15 mouse cellular contexts compared by ENCODE assay signal in the genomic region with DNA sequence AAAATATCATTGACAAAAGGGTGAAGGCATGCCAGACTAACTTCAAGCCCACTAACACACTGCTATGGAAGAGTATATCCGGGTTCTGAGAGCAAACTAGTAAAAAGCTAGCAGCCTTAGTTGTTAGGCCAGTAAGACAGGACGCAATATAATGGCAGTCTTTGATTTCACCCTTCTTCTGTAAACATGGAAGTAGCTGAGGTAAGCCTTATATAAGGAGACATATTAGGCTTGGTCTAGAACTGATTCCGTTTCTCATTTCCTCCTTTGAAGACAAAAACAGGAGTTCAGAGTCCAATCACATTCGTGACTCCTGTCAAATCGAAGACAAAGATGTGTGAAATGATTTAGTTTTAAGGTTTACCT. TPM values are rescaled to one million over a fixed set of nuclear protein-coding genes. Genes with fewer than 3 reads are reported as not detected.
DNase-seq lines count a peak whose midpoint lies in the region; ATAC-seq and TF ChIP-seq lines count a peak whose summit lies in the region.
"Had no signal": no experiment of that assay in that cellular context is flagged by ENCODE, and none has a peak within 500 bp of the region (broad histone marks: within the 10 kb centered on the region; RNA-seq: fewer than 3 reads in every experiment).

No protein-coding gene starts in this region.

- H3K27ac ChIP-seq in heart, embryonic 12.5 days (ENCODE audit: poor library complexity, severe bottlenecking), result peak overlapping the region; percentile 47; the same call in 1 of the 2 replicates
- no peak overlapping the region for H3K27ac ChIP-seq in limb, embryonic 12.5 days
- no peak overlapping the region for H3K27ac ChIP-seq in limb, embryonic 10.5 days
- peak overlapping the region; percentile 51 for H3K27ac ChIP-seq in heart, postnatal 0 days (ENCODE audit: low read depth)
- H3K27ac ChIP-seq: limb, embryonic 13.5 days had no signal

- H3K9ac ChIP-seq in heart, embryonic 12.5 days, result no peak overlapping the region
- H3K9ac ChIP-seq in limb, embryonic 12.5 days (replicated peaks), result no peak overlapping the region
- no peak overlapping the region for H3K9ac ChIP-seq in heart, postnatal 0 days (replicated peaks; ENCODE audit: low read depth, low read length)

- no peak for TF ChIP-seq EP300 in heart, postnatal 0 days (IDR thresholded peaks at IDR 0.05; ENCODE audit: low read depth)

- no peak for DNase-seq in heart, adult 11 months
- no peak for DNase-seq in limb, embryonic 10.5 days (ENCODE audit: low spot score)
- no peak for DNase-seq in heart, postnatal 0 days (ENCODE audit: low spot score)
- no peak for DNase-seq in ovary, postnatal 14 days (ENCODE audit: low spot score)
- DNase-seq in left cerebral cortex, adult 8-10 months (ENCODE audit: low spot score in 2 of 2), result no peak
- DNase-seq: cerebellum, adult 8-10 months; kidney, adult 2 months had no signal

- peaks cover 7% of the 10 kb centered on the region for H3K4me1 ChIP-seq in heart, embryonic 12.5 days (replicated peaks)
- H3K4me1 ChIP-seq in limb, embryonic 12.5 days (replicated peaks), result peaks cover 7% of the 10 kb centered on the region
- 0 out of 2 replicates have a peak, but pooled peaks cover 3% of the 10 kb centered on the region for H3K4me1 ChIP-seq in limb, embryonic 10.5 days
- 0 out of 2 replicates have a peak, but pooled peaks cover 16% of the 10 kb centered on the region for H3K4me1 ChIP-seq in heart, postnatal 0 days (ENCODE audit: control insufficient read depth, insufficient read depth)

- H3K27me3 ChIP-seq in heart, embryonic 12.5 days (replicated peaks), result no peaks in the 10 kb centered on the region
- no peaks in the 10 kb centered on the region for H3K27me3 ChIP-seq in limb, embryonic 12.5 days
- H3K27me3 ChIP-seq in limb, embryonic 10.5 days (ENCODE audit: low read depth, poor library complexity, severe bottlenecking), result no peaks in the 10 kb centered on the region
- no peaks in the 10 kb centered on the region for H3K27me3 ChIP-seq in heart, postnatal 0 days (ENCODE audit: control insufficient read depth, insufficient read depth, low read length)
- H3K27me3 ChIP-seq: limb, embryonic 13.5 days; megakaryocyte, embryonic 14.5 days had no signal

- 67% methylated on average over 5 of the region's 5 CpGs for WGBS in heart, embryonic 12.5 days
- 68% methylated on average over 5 of the region's 5 CpGs for WGBS in limb, embryonic 12.5 days
- 82% methylated on average over 5 of the region's 5 CpGs for WGBS in limb, embryonic 10.5 days
- 63% methylated on average over 5 of the region's 5 CpGs for WGBS in heart, postnatal 0 days

- H3K9me3 ChIP-seq in heart, embryonic 12.5 days (replicated peaks), result no peaks in the 10 kb centered on the region
- no peaks in the 10 kb centered on the region for H3K9me3 ChIP-seq in limb, embryonic 12.5 days
- H3K9me3 ChIP-seq in limb, embryonic 10.5 days (replicated peaks), result no peaks in the 10 kb centered on the region
- no peaks in the 10 kb centered on the region for H3K9me3 ChIP-seq in heart, postnatal 0 days (replicated peaks; ENCODE audit: control insufficient read depth, low read length)
- H3K9me3 ChIP-seq: limb, embryonic 13.5 days; megakaryocyte, embryonic 14.5 days had no signal

- ATAC-seq in heart, embryonic 12.5 days (ENCODE audit: insufficient number of reproducible peaks, low FRiP score), result no peak
- no peak for ATAC-seq in limb, embryonic 12.5 days (ENCODE audit: insufficient number of reproducible peaks, insufficient read depth, low FRiP score, low TSS enrichment, low read depth)
- no peak for ATAC-seq in heart, postnatal 0 days (ENCODE audit: insufficient read depth, low read depth)
- peak; percentile 21; the same call in 1 of the 2 replicates for ATAC-seq in megakaryocyte, adult 5-6 weeks (ENCODE audit: poor library complexity, severe bottlenecking)

- H3K4me3 ChIP-seq in heart, embryonic 12.5 days, result peak overlapping the region; percentile 36; the same call in 1 of the 2 replicates
- no peak overlapping the region for H3K4me3 ChIP-seq in limb, embryonic 12.5 days (replicated peaks)
- H3K4me3 ChIP-seq in limb, embryonic 10.5 days, result no peak overlapping the region
- H3K4me3 ChIP-seq in heart, postnatal 0 days (ENCODE audit: low read depth, low read length), result peak overlapping the region; percentile 48; the same call in 1 of the 2 replicates

- H3K4me2 ChIP-seq in heart, embryonic 12.5 days, result peak overlapping the region; percentile 64
- H3K4me2 ChIP-seq in limb, embryonic 12.5 days, result 0 out of 2 replicates have a peak overlapping the region, but pooled peaks have one; percentile 45
- peak overlapping the region; percentile 67 for H3K4me2 ChIP-seq in heart, postnatal 0 days (ENCODE audit: low read depth, low read length)

- H3K36me3 ChIP-seq in heart, embryonic 12.5 days, result no peaks in the 10 kb centered on the region
- no peaks in the 10 kb centered on the region for H3K36me3 ChIP-seq in limb, embryonic 12.5 days
- no peaks in the 10 kb centered on the region for H3K36me3 ChIP-seq in limb, embryonic 10.5 days
- no peaks in the 10 kb centered on the region for H3K36me3 ChIP-seq in heart, postnatal 0 days (replicated peaks; ENCODE audit: control insufficient read depth, insufficient read depth, low read length)
- H3K36me3 ChIP-seq: limb, embryonic 13.5 days had no signal

- TF ChIP-seq CTCF in heart, postnatal 0 days (IDR thresholded peaks at IDR 0.05; ENCODE audit: low read depth), result no peak

RNA-seq across cellular contexts. Expression of a gene that starts 7.4 kb away (rescaled TPM):
- polyA plus RNA-seq in heart, embryonic 12.5 days (2016; fragmentation: Nextera tagmentation; extraction: Ambion mirVana), result 35.1 and 38.7 TPM in 2 replicates
- polyA plus RNA-seq in limb, embryonic 12.5 days (2016; fragmentation: Nextera tagmentation; extraction: Ambion mirVana), result 23.0 and 23.2 TPM in 2 replicates
- 12.8 and 17.5 TPM in 2 replicates for polyA plus RNA-seq in limb, embryonic 10.5 days (2016; fragmentation: Nextera tagmentation; extraction: Ambion mirVana)
- 22.3 and 22.8 TPM in 2 replicates for total RNA-seq in heart, postnatal 0 days (2014; rRNA removed; ENCODE audit: low replicate concordance)
- 34.1 and 35.1 TPM in 2 replicates for polyA plus RNA-seq in heart, postnatal 0 days (2015; fragmentation: Nextera tagmentation; extraction: Ambion mirVana)
- total RNA-seq in megakaryocyte, adult 5-6 weeks (2015), result 24.5 and 26.1 TPM in 2 replicates
- total RNA-seq in megakaryocyte, adult 5-6 weeks (2017), result 37.8 and 38.5 TPM in 2 replicates
- 10 to 100 TPM; 58.0 to 70.9 (median 62.4) TPM for total RNA-seq in left cerebral cortex, adult 8-10 months (2022)

RNA-seq across cellular contexts. Expression of a gene that starts 55.0 kb away (rescaled TPM):
- not detected in 2 replicates for polyA plus RNA-seq in heart, embryonic 12.5 days (2016; fragmentation: Nextera tagmentation; extraction: Ambion mirVana)
- not detected in 2 replicates for polyA plus RNA-seq in limb, embryonic 12.5 days (2016; fragmentation: Nextera tagmentation; extraction: Ambion mirVana)
- not detected in 2 replicates for polyA plus RNA-seq in limb, embryonic 10.5 days (2016; fragmentation: Nextera tagmentation; extraction: Ambion mirVana)
- not detected in 2 replicates for total RNA-seq in heart, postnatal 0 days (2014; rRNA removed; ENCODE audit: low replicate concordance)
- polyA plus RNA-seq in heart, postnatal 0 days (2015; fragmentation: Nextera tagmentation; extraction: Ambion mirVana), result not detected in 2 replicates
- total RNA-seq in megakaryocyte, adult 5-6 weeks (2015), result 0.76 and 1.5 TPM in 2 replicates
- total RNA-seq in megakaryocyte, adult 5-6 weeks (2017), result 1.1 and 2.6 TPM in 2 replicates
- not detected for total RNA-seq in left cerebral cortex, adult 8-10 months (2022)
- total RNA-seq: hematopoietic stem cell, adult 5-6 weeks; layer of hippocampus, postnatal 10 days had no signal
- polyA plus RNA-seq: brain, embryonic 14.5 days; kidney, adult 2 months; limb, embryonic 13.5 days had no signal

Comparison
In these comparisons a context has a peak if more than half of its experiments do, and no peak if none do; other contexts are left out.
1. H3K27ac ChIP-seq: peak in heart, embryonic 12.5 days (single experiment) and heart, postnatal 0 days (single experiment); none in limb, embryonic 12.5 days (single experiment) and limb, embryonic 10.5 days (single experiment).
2. H3K4me3 ChIP-seq: peak in heart, embryonic 12.5 days (single experiment) and heart, postnatal 0 days (single experiment); none in limb, embryonic 12.5 days (single experiment) and limb, embryonic 10.5 days (single experiment).
3. Peak in every context shown above with its lines, with median percentiles within 50 percentile points of each other: H3K4me2 ChIP-seq.